Mouse (Mus musculus) heart, postnatal 25 days (tissue): ENCODE results near the gene Rab44. TPM values are rescaled to one million over a fixed set of nuclear protein-coding genes. Genes with fewer than 3 reads are reported as not detected.

Source experiments
- DNase-seq: peaks from one replicate; pipeline ENCODE4 v3.0.0; 2022; ENCODE audit warnings: low spot score
- intact Hi-C: fragments of 180-260 bp; cut with DNase I; formaldehyde crosslinking; loops from one replicate; pipeline ENCODE4 v1.15.1; 2025
- total RNA-seq, 2 experiments: library from RNA; stranded (reverse); gene quantifications; 2 replicates each; pipeline ENCODE4 v1.2.3; 2021

The Rab44 gene
- total RNA-seq, 2 experiments from 2014 or later: 0.13 to 0.39 TPM

DNA sequence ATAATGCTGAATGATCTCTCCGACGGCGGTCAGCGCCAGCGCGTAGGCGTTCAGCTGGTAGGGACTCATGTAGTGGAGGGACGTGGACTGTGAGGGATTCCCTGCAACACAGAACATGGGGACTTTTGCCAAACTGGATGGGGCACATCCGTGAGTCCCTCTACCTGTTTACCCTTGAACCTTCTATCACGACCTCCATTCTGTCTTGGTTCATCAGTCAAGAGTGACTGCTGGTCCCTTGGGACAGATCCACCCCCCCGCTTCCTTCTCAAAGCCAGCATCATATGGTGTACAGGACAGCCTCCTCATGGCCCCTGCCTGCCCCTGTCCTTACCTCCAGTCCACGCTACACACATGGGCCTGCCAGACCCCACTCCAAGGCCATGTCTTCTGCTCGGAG, 48.4 kb downstream of the Rab44 start:
- intact Hi-C loops: no loop called here
- no peak for DNase-seq

GRCm38 (mm10) chr17:29164469-29165111, 50.6 kb downstream of the Rab44 start:
- no peak for DNase-seq
- intact Hi-C loops: no loop called here

DNA sequence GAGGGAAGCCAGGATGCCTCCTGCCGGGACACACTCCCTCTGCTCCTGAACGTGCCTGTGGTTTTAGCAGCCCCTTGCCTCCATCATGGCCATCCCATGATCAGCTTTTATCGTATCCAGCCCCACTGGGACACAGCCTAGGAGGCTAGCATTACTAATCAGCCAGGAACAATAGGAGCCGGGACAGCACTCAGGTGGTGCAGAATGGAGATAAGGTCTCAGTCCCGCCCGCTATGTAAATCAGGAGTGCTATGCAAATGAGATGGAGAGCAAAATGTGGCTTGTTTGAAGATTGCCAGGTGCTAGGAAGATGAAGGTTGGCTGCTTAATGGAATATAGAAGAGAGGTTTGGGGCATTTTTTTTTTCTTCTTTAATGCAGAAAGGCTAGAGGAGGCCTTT, 51.5 kb downstream of the Rab44 start:
- intact Hi-C loops: no loop called here
- no peak for DNase-seq

- DNase-seq: no peak
- intact Hi-C loops: no loop called here
Measured at GRCm38 (mm10) chr17:29165967-29166578, 52.1 kb downstream of the Rab44 start.

DNA sequence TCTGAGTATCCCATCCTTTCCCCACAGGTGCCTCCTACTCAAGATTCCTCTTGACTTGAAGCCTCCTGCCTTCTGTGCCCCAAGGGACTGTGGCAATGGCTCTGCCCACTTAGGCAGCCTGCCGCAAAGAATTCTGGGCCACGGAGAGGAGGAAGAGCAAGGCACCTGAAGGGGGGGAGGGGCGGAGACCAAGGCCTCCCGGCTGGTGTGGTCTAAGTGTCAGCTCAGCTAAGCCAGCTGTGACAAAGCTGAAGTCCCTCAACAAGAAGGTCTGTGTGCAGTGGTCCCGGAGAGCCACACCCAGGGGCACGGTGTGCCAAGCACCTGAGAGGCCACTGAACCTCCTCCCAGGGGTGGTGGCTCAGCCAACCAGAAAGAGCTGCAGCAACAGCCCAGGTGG, 53.4 kb downstream of the Rab44 start:
- intact Hi-C loops: no loop called here
- DNase-seq: no peak

GRCm38 (mm10) chr17:29168438-29168837, 54.5 kb downstream of the Rab44 start:
- intact Hi-C loops: no loop called here
- DNase-seq: no peak

GRCm38 (mm10) chr17:29168996-29169601, 55.2 kb downstream of the Rab44 start:
- DNase-seq: no peak
- intact Hi-C loops: no loop called here

GRCm38 (mm10) chr17:29170431-29171000, 56.6 kb downstream of the Rab44 start:
- DNase-seq: no peak
- intact Hi-C loops: loop anchor here (2.0 to 5.0 kb wide), 3 partner anchors 73 to 183 kb away; no protein-coding TSS in a partner anchor

DNA sequence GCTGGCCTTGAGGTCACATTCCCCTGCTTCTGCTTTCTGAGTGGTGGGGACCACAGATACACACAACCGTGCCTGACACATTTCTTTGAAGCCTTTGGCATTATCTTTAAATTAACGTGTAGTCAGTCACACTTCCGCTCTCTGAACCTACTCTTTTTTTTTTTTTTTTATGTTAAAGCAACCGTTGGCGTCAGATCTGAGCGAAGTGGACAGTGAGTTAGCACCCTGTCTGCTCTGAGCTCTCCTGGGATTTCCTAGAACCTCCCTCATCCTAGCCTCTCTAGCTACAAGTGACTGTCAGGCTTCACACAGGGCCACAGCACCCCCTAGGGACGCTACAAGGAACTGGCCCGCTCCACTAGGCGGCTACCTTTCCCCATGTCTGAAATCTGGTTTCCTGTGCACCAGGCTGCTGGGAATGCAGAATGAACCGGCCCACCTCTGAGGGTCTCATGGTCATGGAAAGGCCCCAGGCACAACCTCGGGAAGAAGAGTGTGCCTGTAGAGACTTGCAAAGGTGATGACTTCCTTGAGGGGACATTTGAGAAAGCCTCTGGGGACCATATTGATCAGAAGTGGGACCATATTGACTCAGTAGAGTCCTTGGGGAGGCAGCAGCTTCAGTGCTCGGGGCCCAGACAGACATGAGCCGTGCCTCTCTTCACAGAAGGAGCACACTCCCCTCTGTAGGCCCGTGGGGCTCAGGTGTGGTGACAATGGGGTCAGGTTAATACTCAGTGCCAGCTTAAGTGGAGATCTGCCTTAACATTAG, 57.2 kb downstream of the Rab44 start:
- intact Hi-C loops: loop anchor here (2.0 to 5.0 kb wide), 3 partner anchors 74 to 184 kb away; no protein-coding TSS in a partner anchor
- DNase-seq: peak; percentile 51

DNA sequence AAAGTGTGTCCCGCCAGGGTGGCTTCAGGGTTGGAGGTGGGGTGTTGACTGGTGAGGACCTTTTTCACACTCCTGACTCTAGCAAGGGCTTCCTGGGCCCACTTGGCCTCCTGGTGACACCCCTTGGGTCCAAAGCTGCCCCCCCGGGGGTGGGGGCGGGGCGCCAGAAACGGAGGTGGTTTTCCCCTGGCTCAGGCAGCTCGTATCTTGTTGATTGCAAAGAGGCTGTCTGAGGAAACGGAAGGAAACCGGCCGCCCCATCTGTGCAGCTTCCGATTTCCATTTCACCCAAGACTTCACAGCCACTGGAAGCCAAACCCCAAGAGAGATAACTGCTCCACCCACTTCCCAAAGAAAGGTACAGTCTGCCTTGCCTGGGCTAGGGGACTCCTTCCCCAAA, 58.1 kb downstream of the Rab44 start:
- intact Hi-C loops: loop anchor here (5.0 kb wide), 2 partner anchors 75 to 185 kb away; no protein-coding TSS in a partner anchor
- no peak for DNase-seq

DNA sequence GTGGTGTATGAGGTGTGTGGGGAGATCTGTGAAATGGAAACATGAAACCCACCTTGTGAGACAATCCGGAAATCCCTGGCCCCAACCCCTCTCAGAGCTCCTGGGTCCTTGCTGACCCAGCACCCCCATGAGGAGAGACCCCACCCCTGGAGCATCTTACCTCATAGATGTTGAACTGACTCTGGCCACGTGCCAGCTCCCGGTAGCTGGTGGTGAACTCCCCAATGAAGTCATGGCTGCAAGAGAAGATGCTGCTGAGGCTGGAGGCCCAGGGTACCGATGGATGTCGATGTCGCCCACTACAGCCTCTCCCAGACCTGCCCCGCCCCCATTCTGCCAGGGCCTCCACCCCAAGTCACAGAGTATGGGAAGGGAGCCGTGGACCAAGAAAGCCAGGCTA, 59.2 kb downstream of the Rab44 start:
- intact Hi-C loops: loop anchor here (5.0 kb wide), 2 partner anchors 76 to 186 kb away; no protein-coding TSS in a partner anchor
- DNase-seq: no peak

GRCm38 (mm10) chr17:29175693-29176092, 61.7 kb downstream of the Rab44 start:
- no peak for DNase-seq
- intact Hi-C loops: loop anchor here (2.0 to 5.0 kb wide), 2 partner anchors 71 to 337 kb away; no protein-coding TSS in a partner anchor

GRCm38 (mm10) chr17:29176391-29177267, 62.7 kb downstream of the Rab44 start:
- intact Hi-C loops: loop anchor here (1.0 to 5.0 kb wide), 3 partner anchors 70 to 336 kb away; no protein-coding TSS in a partner anchor

GRCm38 (mm10) chr17:29178503-29179059, 64.6 kb downstream of the Rab44 start:
- no peak for DNase-seq
- intact Hi-C loops: loop anchor here (5.0 kb wide), 1 partner anchor 334 kb away; no protein-coding TSS in a partner anchor

More at GRCm38 (mm10) chr17:29176391-29177267, 62.7 kb downstream of the Rab44 start:
- DNase-seq: no peak

DNA sequence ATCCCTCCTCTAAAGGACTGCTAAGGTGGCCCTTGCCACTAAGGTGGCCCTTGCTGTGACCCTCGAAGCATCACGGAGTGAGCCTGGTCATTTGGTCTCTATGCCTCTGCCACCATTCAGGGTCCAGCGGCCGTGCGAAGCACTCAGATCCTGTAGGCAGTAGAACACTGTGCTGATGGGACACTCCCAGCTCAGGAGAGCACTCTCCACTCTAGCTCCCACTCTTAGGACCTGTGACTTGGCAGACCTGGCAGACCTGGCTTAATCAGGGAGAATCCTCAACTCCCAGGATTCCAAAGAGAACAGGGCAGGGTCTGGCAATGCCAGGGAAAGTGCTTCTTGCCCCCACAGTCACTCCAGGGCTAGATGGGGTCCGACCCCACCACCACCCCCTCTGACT, 66.0 kb downstream of the Rab44 start:
- intact Hi-C loops: loop anchor here (5.0 kb wide), 1 partner anchor 332 kb away; no protein-coding TSS in a partner anchor
- DNase-seq: no peak

DNA sequence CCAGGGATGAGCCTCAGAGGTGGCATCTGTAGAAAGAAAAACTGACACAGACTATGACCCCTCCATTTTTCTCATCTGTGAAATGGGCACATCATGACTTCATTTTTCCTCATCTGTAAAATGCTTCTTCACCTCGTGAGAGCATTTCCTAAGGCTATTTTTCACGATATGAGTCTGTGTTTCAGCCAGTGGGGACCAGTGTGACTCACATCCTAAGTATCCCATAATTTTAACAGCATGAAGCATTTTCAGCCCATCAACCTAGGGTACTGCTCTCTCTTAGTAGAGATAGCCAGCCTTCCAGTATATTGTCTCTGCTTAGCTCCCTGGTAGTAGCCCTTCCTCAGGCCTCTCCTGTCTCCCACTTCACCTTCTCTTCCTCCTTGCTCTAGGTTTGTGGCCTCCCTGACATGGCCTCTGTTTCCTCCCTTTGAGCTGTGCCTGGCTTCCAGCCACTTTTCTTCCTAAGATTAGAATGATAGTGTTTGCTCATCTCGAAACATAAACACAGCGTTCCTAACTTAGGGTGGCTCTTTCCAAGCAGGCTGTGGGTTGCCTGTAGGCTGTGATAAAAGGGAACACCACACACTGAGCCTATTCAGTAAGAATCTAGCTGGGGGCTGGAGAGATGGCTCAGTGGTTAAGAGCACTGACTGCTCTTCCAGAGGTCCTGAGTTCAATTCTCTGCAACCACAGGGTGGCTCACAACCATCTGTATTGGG, 66.6 kb downstream of the Rab44 start:
- intact Hi-C loops: no loop called here
- no peak for DNase-seq

DNA sequence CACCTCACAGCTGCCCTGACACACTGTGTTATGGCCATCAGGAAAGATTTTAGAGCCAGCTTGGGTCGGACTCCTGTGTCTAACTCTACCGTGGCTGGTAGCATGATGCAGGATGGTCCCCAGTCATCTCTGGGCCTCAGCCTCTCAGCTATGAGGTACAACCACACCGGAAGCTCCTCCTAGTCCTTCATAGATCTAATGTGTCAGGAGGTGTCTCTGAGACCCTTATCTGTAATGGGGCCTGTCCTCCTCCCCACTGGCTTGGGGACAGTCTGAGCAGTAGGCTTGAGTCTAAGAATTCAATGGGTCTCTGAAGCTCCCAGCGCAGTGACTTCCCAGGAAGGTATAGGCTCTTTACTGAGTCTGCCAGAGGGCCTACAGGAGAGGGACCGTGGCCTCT, 67.8 kb downstream of the Rab44 start:
- DNase-seq: no peak
- intact Hi-C loops: no loop called here

GRCm38 (mm10) chr17:29183162-29183561, 69.2 kb downstream of the Rab44 start:
- intact Hi-C loops: no loop called here
- DNase-seq: no peak
